Mouse (Mus musculus) c-Kit-positive CD71-positive TER-119-negative erythroid progenitor cells, embryonic 14.5 days (primary cell): ENCODE data around the gene Ccdc84.
"Not testable (repeated sequence)": the region's sequence is repeated elsewhere in the genome, so short reads cannot be mapped to it uniquely, and the experiment has no call there.

Experiments used
- DNase-seq: peaks from one replicate; pipeline ENCODE4 v3.0.0-alpha.2; 2013; ENCODE audit warnings: low read depth

Ccdc84 gene

DNA sequence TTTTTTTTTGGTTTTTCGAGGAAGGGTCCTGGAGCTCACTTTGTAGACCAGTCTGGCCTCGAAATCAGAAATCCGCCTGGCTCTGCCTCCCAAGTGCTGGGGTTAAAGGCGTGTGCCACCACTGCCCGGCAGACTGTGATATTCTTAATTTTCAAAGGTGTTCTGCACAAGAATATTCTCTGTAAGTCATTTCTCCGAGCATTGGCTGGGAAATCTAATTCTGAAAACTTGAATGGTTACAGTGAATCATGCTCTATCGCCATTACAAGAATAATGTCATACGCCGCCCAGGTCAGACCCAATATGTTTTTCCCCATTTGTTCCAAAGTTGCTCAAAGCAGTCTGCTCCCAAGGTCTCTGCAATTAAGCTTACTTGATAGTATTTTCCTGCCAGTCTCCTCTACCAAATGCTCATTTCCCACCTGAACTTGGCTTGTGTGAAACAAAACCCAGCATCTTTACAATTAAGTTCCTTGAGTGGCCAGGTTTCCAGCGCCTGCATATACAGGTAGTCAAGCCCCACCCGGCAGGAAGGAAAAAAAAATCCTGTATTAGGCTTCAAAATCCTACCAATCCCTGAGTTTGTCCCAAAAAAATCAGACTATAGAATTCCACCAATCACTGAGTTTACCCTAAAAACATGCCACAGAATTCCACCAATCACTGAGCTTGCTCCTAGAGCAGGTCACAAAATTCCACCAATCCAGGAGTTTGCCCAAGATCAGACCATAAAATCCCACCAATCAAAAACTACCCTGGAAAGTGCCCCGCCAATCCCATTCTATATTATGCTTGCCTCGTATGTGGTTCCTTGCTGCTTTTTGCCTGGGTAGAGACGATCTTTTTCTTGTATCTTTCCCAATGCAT is at the start of gene Ccdc84:
TSS of gene Ccdc84 (minus strand) at position 51 of the 867 bp plus-strand sequence.
- DNase-seq = no peak

DNA sequence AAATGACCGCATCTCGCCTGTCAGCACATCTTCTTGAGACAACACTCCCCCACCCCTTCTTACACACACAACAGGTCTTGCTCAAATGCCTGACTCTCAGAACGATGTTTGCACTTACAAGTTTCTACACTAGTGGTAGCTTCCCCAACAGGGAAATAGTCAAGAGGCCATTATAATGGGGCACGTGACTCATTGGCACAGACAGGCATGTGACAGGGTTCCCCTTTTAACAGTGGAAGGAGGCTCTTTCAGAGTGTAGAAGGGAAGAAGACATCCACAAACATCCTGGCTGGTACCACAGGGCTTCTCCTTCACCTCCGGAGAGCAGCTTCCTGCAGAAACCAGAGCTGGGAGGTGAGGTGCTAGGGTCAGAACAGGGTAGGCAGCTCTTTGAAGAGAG is 43.6 kb upstream of the Ccdc84 start:
- no peak for DNase-seq

DNA sequence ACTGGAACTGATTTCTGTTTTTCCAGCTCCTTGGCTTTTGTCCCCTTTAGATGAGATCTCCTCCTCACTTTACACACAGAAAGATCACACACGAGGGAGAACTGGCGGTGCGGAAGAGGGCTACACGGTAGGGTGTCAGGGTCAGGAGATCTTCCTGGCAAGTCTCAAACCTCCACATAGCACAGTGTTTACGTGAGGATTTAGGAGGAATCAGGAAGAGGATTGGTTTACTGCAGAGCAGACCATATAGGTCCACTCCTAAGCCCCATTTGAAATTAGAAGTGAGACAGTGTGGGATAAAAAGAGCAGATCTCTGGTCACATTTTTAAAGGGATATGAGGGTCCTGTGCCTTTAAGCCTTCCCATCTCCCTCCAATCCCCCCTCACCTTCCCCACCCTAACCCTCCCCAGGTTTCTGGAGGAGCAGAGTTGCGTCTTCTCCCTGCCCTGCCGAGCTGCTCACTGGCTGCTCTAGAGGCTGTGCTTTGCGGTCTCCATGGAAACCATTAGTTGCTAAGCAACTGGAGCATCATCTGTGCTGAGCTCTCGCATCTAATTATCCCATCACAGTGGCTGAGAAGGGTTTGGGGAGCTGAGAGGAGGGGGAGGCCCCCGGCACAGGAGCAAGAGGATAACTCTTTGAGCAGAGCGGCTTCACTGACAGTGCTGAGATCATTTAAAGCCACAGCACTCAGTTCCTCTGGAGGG is 38.8 kb upstream of the Ccdc84 start:
- no peak for DNase-seq

GRCm38 (mm10) chr9:44454891-44455220 is 36.5 kb upstream of the Ccdc84 start, which contains the start of gene Upk2:
Gene Upk2, minus strand, starts transcription at chr9:44454976.
- no peak for DNase-seq

- peak; percentile 50 for DNase-seq
These were observed 35.9 kb upstream of the Ccdc84 start for GRCm38 (mm10) chr9:44454132-44454890.

DNA sequence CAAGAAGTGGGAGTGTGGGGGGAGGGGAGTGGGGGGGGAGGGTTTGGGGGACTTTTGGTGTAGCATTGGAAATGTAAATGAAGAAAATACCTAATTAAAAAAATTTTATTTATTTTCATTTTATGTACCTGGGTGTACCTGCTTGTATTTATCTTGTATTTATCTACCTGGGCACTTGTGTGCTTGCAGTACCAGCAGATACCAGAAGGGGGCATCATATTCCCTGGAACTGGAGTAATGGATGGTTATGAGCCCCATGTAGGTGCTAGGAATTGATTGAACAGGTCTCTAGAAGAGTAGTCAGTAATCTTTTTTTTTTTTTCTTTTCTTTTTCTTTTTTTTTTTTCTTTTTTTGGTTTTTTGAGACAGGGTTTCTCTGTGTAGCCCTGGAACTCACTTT is 32.0 kb upstream of the Ccdc84 start:
- peak; percentile 23 for DNase-seq

DNA sequence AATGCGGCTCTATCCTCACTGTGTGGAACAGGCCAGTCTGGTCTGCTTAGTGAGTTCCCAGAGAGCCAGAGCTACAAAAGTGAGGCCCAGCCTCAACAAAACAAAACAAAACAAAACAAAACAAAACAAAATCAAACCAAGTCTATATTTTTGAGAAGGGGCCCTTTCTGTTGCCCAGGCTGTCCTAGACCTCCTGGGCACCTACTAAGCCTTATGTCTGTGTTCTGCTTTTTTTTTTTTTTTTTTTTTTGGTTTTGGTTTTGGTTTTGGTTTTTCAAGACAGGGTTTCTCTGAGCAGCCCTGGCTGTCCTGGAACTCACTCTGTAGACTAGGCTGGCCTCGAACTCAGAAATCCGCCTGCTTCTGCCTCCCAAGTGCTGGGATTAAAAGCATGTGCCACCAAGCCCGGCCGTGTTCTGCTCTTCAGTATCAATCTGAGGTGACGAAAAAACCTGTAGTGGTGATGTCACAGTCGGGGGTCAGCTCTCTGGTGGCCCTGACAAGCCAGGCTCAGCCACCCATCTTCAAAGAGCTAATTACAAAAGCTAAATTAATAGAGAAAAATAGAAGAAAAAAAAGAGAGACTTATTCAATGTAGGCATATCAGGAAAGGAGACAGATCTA is 26.1 kb upstream of the Ccdc84 start:
- DNase-seq = not testable (repeated sequence)

DNA sequence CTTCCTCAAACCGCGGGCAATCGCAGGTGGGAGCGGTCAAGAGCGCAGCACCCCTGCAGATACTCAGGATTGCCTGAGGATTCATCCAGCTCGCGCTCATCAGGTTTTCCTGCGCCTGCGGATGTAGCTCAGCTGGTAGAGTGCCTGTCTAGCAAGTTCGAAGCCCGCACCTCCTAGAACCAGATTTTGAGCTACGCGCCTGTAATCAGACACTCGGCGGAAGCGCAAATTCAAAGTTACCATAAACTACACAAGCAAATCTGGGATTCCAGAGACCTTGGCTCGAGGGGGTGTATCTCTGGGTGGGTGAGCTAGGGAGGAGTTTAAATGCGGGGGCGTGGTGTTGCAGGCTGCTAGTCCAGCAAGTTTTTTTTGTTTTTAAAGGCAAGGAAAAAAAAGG is 22.6 kb upstream of the Ccdc84 start, which contains the start of gene Foxr1:
TSS of gene Foxr1 (minus strand) at position 176 of the 400 bp plus-strand sequence.
- DNase-seq = no peak

- DNase-seq = no peak
These were observed 17.4 kb upstream of the Ccdc84 start for GRCm38 (mm10) chr9:44435747-44436146.

GRCm38 (mm10) chr9:44432577-44433185 is 14.3 kb upstream of the Ccdc84 start:
- no peak for DNase-seq

DNA sequence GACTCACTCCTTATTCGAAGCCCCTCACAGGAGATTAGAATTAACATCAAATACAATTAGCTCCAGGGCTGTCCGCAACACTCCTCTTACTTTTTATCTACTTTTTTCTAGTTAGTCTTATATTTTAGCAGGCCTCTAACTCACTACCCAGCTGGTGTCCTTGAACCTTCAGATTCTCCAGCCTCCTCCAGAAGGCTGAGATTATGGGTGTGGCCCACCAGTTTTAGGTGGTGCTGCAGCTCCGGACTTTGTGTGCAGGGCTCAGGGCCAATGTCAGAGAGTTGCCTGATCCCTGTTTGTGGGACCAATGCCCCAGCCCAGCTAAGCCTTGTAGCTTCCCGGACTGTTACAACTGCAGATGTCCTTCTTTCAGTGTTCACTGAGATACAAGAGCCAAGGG is 5.2 kb upstream of the Ccdc84 start:
- DNase-seq = no peak

DNA sequence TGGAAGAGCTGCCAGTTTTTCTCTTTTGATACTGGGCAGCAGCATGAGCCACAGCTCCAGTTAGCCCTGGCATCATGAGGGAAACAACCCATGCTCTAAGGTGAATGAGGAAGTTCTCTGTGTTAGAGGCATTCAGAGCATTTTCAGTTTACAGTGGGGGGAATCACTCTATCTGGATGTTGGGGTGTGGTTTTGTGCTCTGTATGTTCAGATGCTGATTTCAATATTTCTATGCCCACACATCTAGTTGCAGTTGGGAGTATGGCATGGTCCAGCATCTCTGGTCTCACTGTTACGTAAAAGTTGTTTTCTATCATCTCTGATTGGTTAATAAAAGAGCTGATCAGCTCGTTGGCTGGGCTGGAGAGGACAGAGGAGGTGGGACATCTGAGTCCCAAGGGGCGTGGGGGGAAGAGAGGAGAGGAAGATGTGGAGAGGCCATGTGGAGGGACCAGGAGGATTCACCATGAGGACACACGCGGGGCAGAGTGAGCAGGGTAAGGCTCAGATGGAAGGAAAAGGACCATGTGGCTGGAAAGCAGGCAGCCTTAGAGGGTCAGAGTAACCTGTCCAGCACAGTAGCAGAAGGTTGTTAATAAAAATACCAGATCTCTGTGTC is 2.0 kb upstream of the Ccdc84 start:
- DNase-seq = no peak

- not testable (repeated sequence) for DNase-seq
These were observed 1.4 kb upstream of the Ccdc84 start for GRCm38 (mm10) chr9:44419730-44420129.

GRCm38 (mm10) chr9:44417892-44418363 is 441 bp downstream of the Ccdc84 start:
- DNase-seq = peak; percentile 87

GRCm38 (mm10) chr9:44417156-44417891 is 1.0 kb downstream of the Ccdc84 start:
- no peak for DNase-seq

GRCm38 (mm10) chr9:44412781-44413180 is 5.6 kb downstream of the Ccdc84 start:
- no peak for DNase-seq

DNA sequence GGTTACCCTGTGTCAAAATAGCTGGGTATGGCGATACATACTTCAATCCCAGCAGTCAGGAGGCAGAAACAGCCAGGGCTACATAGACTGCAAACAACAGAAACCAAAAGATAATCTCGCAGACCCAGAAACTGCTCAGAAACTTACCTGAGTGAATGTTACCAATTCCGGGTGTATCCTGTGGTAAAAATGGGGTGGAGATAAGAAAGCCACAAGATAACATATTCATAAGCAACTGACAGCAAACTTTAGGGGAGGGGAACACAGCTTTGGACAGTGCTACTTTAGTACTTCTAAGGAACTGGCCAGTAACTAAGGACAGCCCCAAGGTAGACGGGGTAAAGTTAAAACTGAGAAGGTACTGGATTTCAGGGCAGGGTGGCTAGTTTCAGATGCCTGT is 6.1 kb downstream of the Ccdc84 start:
- no peak for DNase-seq

- no peak for DNase-seq
These were observed 6.7 kb downstream of the Ccdc84 start for GRCm38 (mm10) chr9:44411601-44412130.

DNA sequence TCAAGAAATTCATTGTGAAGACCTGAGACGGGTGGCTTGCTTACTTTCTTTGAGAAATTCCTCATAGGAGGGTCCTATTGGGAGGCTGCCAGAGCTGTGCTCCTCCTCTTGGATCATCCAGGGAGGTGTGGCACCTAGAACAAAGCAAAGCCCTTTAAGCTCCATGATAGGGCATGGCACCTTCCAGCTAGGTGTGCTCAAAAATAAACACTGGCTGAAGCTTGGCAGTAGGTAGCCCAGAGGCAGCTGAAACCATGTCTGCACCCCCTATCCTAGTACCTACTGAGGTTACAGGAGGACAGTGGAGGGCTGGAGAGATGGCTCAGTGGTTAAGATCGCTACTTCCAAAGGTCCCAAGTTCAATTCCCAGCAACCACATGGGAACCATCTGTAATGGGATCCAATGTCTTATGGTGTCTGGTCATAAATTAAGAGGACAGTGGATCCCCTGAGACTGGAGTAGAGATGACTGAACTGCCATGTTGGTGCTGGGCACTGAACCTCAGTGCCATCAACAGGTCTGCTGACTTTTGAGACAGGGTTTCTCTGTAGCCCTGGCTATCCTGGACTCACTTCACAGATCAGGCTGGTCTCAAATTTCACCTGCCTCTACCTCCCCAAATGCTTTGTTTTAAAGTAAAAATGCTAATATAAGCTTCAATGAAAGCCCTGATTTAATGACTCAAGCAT is 7.6 kb downstream of the Ccdc84 start:
- DNase-seq = no peak
